Comparison of ENCODE assay signal across 13 mouse cellular contexts in genomic region chr12:104247553-104248002, GRCm38 (mm10). TPM values are rescaled to one million over a fixed set of nuclear protein-coding genes. Genes with fewer than 3 reads are reported as not detected.
A peak's percentile ranks its signal among the peaks of the same experiment; 100 is the strongest.
DNase-seq lines count a peak whose midpoint lies in the region; ATAC-seq lines count a peak whose summit lies in the region.
"Had no signal": no experiment of that assay in that cellular context is flagged by ENCODE, and none has a peak within 500 bp of the region (broad histone marks: within the 10 kb centered on the region; RNA-seq: fewer than 3 reads in every experiment).

No protein-coding gene starts in this region.

- peak; percentile 15 for DNase-seq in layer of hippocampus, adult 9-11 months
- DNase-seq in layer of hippocampus, adult 8-10 months (ENCODE audit: low spot score in 2 of 2): no peak
- peak; percentile 18 for DNase-seq in WW6 (ENCODE audit: low read depth, low spot score)
- DNase-seq in hindbrain, embryonic 14.5 days (ENCODE audit: low spot score): no peak
- no peak for DNase-seq in neural tube, embryonic 11.5 days (ENCODE audit: low spot score)
- DNase-seq in cerebellum, postnatal 25 days: no peak
- no peak for DNase-seq in thymus, postnatal 4 days
- no peak for DNase-seq in natural killer cell, adult 2 months (ENCODE audit: low spot score in 2 of 2)
- DNase-seq: cerebellum, adult 11 months; gastrocnemius, postnatal 10 days; kidney, adult 2 months; liver, embryonic 13.5 days; thymus, postnatal 14 days had no signal

- H3K9me3 ChIP-seq in hindbrain, embryonic 14.5 days (ENCODE audit: control insufficient read depth, low read length): no peaks in the 10 kb centered on the region
- H3K9me3 ChIP-seq in neural tube, embryonic 11.5 days (ENCODE audit: control insufficient read depth, low read length): no peaks in the 10 kb centered on the region
- H3K9me3 ChIP-seq: liver, embryonic 13.5 days had no signal

- no peak overlapping the region for H3K9ac ChIP-seq in hindbrain, embryonic 14.5 days
- H3K9ac ChIP-seq in neural tube, embryonic 11.5 days (ENCODE audit: low read length): no peak overlapping the region
- H3K9ac ChIP-seq: liver, embryonic 13.5 days had no signal

- no peaks in the 10 kb centered on the region for H3K36me3 ChIP-seq in hindbrain, embryonic 14.5 days (replicated peaks; ENCODE audit: control insufficient read depth, insufficient read depth)
- H3K36me3 ChIP-seq in neural tube, embryonic 11.5 days (ENCODE audit: control insufficient read depth, insufficient read depth, low read length): no peaks in the 10 kb centered on the region
- H3K36me3 ChIP-seq: liver, embryonic 13.5 days had no signal

- H3K4me2 ChIP-seq in hindbrain, embryonic 14.5 days (replicated peaks): no peak overlapping the region
- no peak overlapping the region for H3K4me2 ChIP-seq in neural tube, embryonic 11.5 days (ENCODE audit: low read depth)
- H3K4me2 ChIP-seq: liver, embryonic 13.5 days had no signal

- H3K4me1 ChIP-seq in hindbrain, embryonic 14.5 days (replicated peaks; ENCODE audit: control insufficient read depth, insufficient read depth, low read length): no peaks in the 10 kb centered on the region; the same call in 1 of the 2 replicates
- peaks cover 8% of the 10 kb centered on the region; the same call in 1 of the 2 replicates for H3K4me1 ChIP-seq in neural tube, embryonic 11.5 days (ENCODE audit: control insufficient read depth, insufficient read depth, low read length)
- H3K4me1 ChIP-seq: liver, embryonic 13.5 days had no signal

- peak; percentile 57; the same call in 1 of the 2 replicates for ATAC-seq in hindbrain, embryonic 14.5 days (ENCODE audit: low FRiP score)
- ATAC-seq in neural tube, embryonic 11.5 days (ENCODE audit: insufficient read depth, low FRiP score, low TSS enrichment): peak; percentile 84

- H3K27me3 ChIP-seq in hindbrain, embryonic 14.5 days (ENCODE audit: control insufficient read depth, insufficient read depth, low read length): no peaks in the 10 kb centered on the region
- no peaks in the 10 kb centered on the region for H3K27me3 ChIP-seq in neural tube, embryonic 11.5 days (ENCODE audit: control insufficient read depth, insufficient read depth, low read length)
- H3K27me3 ChIP-seq: liver, embryonic 13.5 days had no signal

- H3K27ac ChIP-seq in hindbrain, embryonic 14.5 days: no peak overlapping the region
- peak overlapping the region; percentile 14; the same call in 1 of the 2 replicates for H3K27ac ChIP-seq in neural tube, embryonic 11.5 days (ENCODE audit: low read depth, low read length)
- H3K27ac ChIP-seq: liver, embryonic 13.5 days had no signal

- no peak overlapping the region for H3K4me3 ChIP-seq in hindbrain, embryonic 14.5 days (replicated peaks; ENCODE audit: low read length)
- no peak overlapping the region for H3K4me3 ChIP-seq in neural tube, embryonic 11.5 days (ENCODE audit: low read depth, low read length)
- H3K4me3 ChIP-seq: liver, embryonic 13.5 days had no signal

RNA-seq across cellular contexts. Expression of gene Serpina3g, which starts 11.5 kb away (rescaled TPM):
- 1 to 10 TPM; 1.9 to 3.1 (median 2.4) TPM for total RNA-seq in layer of hippocampus, adult 8-10 months (2022)
- 0.67 and 1.1 TPM in 2 replicates for polyA plus RNA-seq in hindbrain, embryonic 14.5 days (2014; fragmentation: Nextera tagmentation; extraction: Ambion mirVana)
- polyA plus RNA-seq in neural tube, embryonic 11.5 days (2014; fragmentation: Nextera tagmentation; extraction: Ambion mirVana): 0.33 and 1.3 TPM in 2 replicates

RNA-seq across cellular contexts. Expression of gene Serpina3i, which starts 15.3 kb away (rescaled TPM):
- 1 to 10 TPM; 1.2 to 2.3 (median 1.7) TPM for total RNA-seq in layer of hippocampus, adult 8-10 months (2022)
- polyA plus RNA-seq in hindbrain, embryonic 14.5 days (2014; fragmentation: Nextera tagmentation; extraction: Ambion mirVana): 0.08 TPM in 1 of 2 replicates, not detected in the other
- polyA plus RNA-seq in neural tube, embryonic 11.5 days (2014; fragmentation: Nextera tagmentation; extraction: Ambion mirVana): 0.13 TPM in 1 of 2 replicates, not detected in the other

RNA-seq across cellular contexts. Expression of gene Serpina3f, which starts 33.2 kb away (rescaled TPM):
- under 1 TPM in 1 of 4 experiments, not detected in 3; 0.34 TPM for total RNA-seq in layer of hippocampus, adult 8-10 months (2022)
- 0.13 and 0.19 TPM in 2 replicates for polyA plus RNA-seq in hindbrain, embryonic 14.5 days (2014; fragmentation: Nextera tagmentation; extraction: Ambion mirVana)
- not detected in 2 replicates for polyA plus RNA-seq in neural tube, embryonic 11.5 days (2014; fragmentation: Nextera tagmentation; extraction: Ambion mirVana)

Comparison
In these comparisons a context has a peak if more than half of its experiments do, and no peak if none do; other contexts are left out.
1. DNase-seq: peak in layer of hippocampus, adult 9-11 months (single experiment) and WW6 (single experiment); none in layer of hippocampus, adult 8-10 months (0 of 2), hindbrain, embryonic 14.5 days (single experiment), neural tube, embryonic 11.5 days (single experiment), cerebellum, postnatal 25 days (0 of 2), thymus, postnatal 4 days (single experiment) and natural killer cell, adult 2 months (0 of 2).